Mouse (Mus musculus): ENCODE results near the gene Tbx19. TPM values are rescaled to one million over a fixed set of nuclear protein-coding genes. Genes with fewer than 3 reads are reported as not detected.

The Tbx19 gene
- not detected for total RNA-seq (2021)
- long read RNA-seq, experiment 1: 0 reads
- long read RNA-seq, experiment 2: 0 reads

DNA sequence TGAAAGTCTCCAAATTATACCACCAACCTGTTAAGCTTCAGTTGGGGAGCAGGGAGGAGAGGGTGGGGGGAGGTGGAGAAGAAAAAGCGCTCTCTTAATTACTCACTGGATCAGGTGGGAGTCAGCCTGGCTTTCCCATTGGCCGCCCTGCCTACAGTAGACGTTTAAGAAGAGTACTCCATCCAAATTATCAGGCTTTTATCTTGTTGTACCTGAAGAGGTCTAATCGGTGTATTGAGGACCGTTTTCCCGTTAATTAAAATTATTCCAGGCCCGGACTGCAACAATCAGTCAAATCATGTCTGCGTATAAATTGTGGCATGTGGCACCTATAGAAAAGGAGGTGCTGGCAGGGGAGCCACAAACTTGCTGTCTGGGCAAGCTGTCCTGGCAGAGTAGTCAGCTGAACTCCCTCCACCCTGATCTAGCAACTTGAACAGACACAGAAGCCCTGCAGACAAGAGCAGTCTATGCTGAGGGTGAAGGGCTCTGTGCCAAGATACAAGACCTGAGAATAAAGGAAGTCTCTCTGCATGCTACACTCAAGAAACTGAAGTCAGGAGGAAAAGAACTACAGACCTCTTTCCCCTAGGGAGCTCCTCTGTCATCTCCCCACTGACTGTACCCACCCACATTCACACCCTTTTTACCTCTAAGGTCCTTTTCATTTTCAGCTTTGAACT is at the start of gene Tbx19:
Gene Tbx19 (minus strand): TSS at position 51 of the 683 bp plus-strand sequence.
- DNase-seq (ENCODE audit: extremely low spot score in 1 of 2, low spot score in 2 of 2): no peak
- Histone ChIP-seq H3K4me3 (no peak within 1 kb of the TSS), H3K27ac (no peak within 1 kb of the TSS)
- intact Hi-C loops (cut with DNase I): no loop called here
- TF ChIP-seq CTCF (IDR thresholded peaks at IDR 0.05): no peak

DNA sequence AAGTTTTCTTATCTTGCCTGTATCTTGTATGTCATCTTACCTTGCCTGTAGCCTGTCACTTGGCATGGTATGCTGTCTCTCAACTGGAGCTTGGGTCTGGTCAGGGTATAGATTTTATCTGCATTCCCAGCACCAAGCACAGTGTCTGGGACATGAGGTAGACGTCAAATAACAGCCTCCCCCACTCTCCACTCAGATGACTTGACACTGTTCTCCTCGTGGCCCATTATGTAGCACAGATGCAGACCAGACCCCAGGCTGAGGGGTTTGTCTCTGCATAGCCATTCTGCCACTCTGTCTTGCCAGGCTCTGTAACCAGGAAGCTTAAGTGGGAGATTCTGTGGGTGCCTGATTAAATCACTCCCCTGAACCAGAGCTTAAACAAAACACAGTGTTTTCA is 45.0 kb upstream of the Tbx19 start:
- no peak for DNase-seq (ENCODE audit: extremely low spot score in 1 of 2, low spot score in 2 of 2)
- no peak for TF ChIP-seq CTCF (IDR thresholded peaks at IDR 0.05)
- H3K4me3 ChIP-seq: no peak overlapping the region
- intact Hi-C loops (cut with DNase I): no loop called here
- H3K27ac ChIP-seq: no peak overlapping the region

DNA sequence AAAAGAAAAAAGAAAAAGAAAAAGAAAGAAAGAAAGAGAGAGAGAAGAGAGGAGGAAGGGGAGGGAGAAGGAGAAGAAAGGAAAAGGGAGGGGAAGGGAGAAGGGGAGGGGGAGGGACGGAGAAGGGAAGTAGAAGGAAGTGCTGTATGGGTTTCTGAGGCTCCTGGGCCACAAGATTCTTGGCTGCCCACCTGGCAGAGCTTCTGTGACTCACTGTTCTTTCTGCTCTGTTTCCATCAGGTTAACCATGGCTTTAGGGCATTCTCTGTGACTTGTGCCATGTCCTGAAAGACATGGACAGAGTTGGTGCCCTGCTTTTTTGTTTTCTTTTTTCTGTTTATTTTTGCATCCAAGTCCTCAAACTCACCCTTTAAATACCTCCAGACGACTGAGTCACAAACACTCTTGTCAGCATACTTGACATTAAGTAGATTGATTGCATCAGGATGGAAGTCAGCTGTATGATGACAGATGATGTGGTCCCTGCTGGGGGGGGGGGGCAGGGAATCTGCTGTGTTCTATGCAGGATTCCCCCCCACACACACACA is 43.0 kb upstream of the Tbx19 start:
- DNase-seq (ENCODE audit: extremely low spot score in 1 of 2, low spot score in 2 of 2): no peak
- intact Hi-C loops (cut with DNase I): no loop called here

DNA sequence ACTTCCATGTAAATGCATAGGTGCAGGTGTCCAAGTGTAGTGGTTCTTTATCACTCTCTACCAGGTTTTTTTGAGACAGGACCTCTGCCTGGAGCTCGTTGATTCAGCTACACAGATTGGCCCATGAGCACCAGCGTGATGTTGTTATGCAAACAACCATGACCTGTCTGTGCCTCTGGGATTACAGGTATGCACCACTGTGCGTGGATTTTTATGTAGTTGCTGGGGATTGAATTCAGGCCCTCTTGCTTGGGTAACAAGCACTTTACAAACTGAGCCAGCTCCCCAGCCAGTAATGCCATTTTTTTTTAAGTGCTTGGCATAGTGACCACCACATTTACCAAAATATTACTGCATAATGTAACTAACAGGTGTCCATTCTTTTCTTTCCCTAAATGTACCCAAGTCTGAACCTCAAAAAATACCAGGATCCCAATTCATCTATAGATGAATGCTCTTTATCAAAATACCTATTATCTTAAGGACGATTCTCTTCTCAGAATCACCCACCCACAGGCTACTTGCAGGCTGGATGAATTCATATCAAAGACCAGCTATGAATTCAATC is 41.0 kb upstream of the Tbx19 start:
- DNase-seq (ENCODE audit: extremely low spot score in 1 of 2, low spot score in 2 of 2): no peak
- intact Hi-C loops (cut with DNase I): no loop called here
- TF ChIP-seq CTCF (IDR thresholded peaks at IDR 0.05): no peak
- Histone ChIP-seq H3K4me3 (no peak overlapping the region), H3K27ac (no peak overlapping the region)

More for the DNA sequence above, 43.0 kb upstream of the Tbx19 start:
- TF ChIP-seq CTCF (IDR thresholded peaks at IDR 0.05): no peak
- Histone ChIP-seq H3K4me3 (no peak overlapping the region), H3K27ac (no peak overlapping the region)

DNA sequence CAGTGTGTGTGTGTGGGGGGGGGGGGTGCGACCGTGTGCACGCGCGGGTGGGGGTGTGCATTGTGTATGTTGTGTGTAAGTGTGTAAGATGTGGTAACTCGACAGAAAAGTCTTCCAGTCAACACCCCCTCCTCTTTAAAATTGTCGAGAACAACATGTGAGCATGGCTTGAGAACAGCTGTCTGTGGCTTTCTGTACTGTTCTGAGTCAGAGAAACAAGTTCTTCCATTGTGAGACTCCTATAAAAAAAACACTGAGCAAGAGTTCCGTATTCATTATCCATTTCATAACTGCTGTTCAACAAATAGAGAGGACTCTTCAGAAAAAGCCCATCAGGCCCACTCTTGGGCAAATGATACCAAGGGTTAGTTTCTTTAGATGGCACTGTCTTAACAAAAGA is 40.2 kb upstream of the Tbx19 start:
- intact Hi-C loops (cut with DNase I): no loop called here
- H3K27ac ChIP-seq: no peak overlapping the region
- H3K4me3 ChIP-seq: no peak overlapping the region
- TF ChIP-seq CTCF (IDR thresholded peaks at IDR 0.05): no peak
- no peak for DNase-seq (ENCODE audit: extremely low spot score in 1 of 2, low spot score in 2 of 2)

DNA sequence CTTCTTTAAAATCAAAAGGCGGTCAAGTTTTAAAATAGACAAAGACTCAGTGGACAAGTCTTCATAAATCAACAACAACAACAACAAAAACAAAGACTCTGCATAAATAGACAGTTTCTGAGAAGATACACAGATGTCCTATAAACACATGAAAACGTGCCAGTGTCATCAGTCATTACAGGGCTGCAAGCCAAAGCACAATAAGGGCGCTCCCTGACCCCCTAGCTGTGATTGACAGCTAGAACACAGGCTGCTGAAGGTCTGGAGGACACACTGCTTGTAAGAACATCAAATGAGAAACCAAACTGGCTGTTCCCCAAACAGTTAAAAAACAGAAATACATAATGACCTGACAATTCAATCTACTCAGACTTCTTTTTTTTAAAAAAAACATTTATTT is 39.1 kb upstream of the Tbx19 start:
- intact Hi-C loops (cut with DNase I): no loop called here
- Histone ChIP-seq H3K4me3 (no peak overlapping the region), H3K27ac (no peak overlapping the region)
- no peak for DNase-seq (ENCODE audit: extremely low spot score in 1 of 2, low spot score in 2 of 2)
- TF ChIP-seq CTCF (IDR thresholded peaks at IDR 0.05): no peak

DNA sequence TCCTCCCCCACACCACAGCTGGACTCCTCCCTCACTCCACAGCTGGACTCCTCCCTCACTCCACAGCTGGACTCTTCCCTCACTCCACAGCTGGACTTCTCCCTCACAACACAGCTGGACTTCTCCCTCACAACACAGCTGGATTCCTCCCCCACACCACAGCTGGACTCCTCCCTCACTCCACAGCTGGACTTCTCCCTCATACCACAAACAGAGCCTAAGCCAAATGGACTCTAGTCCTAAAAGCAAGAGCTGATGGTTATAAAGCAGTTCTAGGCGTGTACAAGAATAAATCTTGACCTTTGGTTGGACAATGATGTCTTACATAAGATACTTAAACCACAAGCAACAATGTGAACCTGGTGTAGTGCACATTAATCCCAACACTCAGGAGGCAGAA is 38.4 kb upstream of the Tbx19 start:
- Histone ChIP-seq H3K4me3 (no peak overlapping the region), H3K27ac (no peak overlapping the region)
- no peak for DNase-seq (ENCODE audit: extremely low spot score in 1 of 2, low spot score in 2 of 2)
- TF ChIP-seq CTCF (IDR thresholded peaks at IDR 0.05): no peak
- intact Hi-C loops (cut with DNase I): no loop called here

DNA sequence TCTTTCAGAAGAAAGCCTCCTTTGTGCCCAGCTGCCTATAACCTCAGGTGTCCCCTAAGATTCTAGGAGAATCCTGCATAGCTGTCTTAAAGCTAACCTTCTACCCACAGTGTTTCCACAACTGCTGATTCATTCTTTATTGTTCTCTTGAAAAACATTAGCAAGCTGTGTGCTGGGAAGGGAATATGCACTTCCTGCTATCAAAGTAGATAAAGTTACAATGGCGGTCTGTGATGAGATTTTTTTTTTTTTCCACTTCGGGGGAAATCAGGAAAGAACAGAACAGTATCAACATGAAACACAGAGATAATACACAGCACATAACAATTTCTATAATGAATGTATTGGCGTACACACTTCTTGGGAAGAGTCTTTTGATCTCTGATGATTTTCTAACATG is 37.3 kb upstream of the Tbx19 start:
- H3K27ac ChIP-seq: no peak overlapping the region
- intact Hi-C loops (cut with DNase I): no loop called here
- no peak for TF ChIP-seq CTCF (IDR thresholded peaks at IDR 0.05)
- H3K4me3 ChIP-seq: no peak overlapping the region
- no peak for DNase-seq (ENCODE audit: extremely low spot score in 1 of 2, low spot score in 2 of 2)

DNA sequence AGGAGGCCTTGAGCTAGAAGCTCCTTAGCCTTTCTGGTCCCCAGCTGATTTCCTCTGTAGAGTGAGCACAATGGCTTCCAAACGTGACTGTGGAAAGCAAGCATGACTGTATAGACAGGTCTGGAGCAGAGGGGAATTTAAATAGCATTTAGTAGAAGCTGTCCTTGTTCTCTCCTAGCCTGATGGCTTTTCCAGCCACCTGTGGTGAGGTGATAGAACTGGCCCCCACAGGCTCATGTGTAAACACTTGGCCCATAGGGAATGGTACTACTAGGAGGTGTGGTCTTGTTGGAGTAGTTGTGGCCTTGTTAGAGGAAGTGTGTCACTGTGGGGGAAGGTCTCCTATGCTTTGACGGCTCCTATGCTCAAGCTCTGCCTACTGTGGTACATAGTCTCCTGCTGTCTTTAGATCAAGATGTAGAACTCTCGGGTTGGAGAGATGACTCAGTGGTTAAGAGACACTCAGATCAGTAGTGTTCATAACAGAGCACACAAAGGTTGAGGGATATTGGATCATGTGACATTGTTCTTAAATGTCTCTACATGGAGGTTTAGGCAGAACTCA is 34.9 kb upstream of the Tbx19 start:
- no peak for DNase-seq (ENCODE audit: extremely low spot score in 1 of 2, low spot score in 2 of 2)
- TF ChIP-seq CTCF (IDR thresholded peaks at IDR 0.05): no peak
- no peak overlapping the region for H3K27ac ChIP-seq
- H3K4me3 ChIP-seq: no peak overlapping the region
- intact Hi-C loops (cut with DNase I): loop anchor here (2.0 kb wide), 1 partner anchor 41 kb away; the partner anchor contains the start of gene Tiprl

DNA sequence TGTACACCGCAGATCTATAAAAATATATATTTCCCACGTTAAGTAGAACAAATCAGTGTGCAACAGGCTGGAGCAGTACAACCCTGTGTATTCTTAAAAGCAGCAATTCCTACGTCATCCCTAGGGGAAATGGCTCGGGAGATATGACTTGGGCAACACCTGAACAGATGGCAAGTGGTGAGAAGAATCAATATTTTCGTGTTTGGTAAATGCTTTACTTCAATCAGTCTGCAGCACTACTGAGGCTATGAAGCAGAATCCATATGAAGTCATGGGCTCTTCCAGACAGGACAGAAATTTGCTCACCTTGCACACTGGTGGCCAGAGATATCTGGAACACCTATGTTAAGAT is 34.1 kb upstream of the Tbx19 start:
- no peak for DNase-seq (ENCODE audit: extremely low spot score in 1 of 2, low spot score in 2 of 2)
- TF ChIP-seq CTCF (IDR thresholded peaks at IDR 0.05): no peak
- Histone ChIP-seq H3K27ac (peak overlapping the region; percentile 69), H3K4me3 (peak overlapping the region; percentile 65)
- intact Hi-C loops (cut with DNase I): loop anchor here (2.0 kb wide), 1 partner anchor 42 kb away; the partner anchor contains the start of gene Tiprl

DNA sequence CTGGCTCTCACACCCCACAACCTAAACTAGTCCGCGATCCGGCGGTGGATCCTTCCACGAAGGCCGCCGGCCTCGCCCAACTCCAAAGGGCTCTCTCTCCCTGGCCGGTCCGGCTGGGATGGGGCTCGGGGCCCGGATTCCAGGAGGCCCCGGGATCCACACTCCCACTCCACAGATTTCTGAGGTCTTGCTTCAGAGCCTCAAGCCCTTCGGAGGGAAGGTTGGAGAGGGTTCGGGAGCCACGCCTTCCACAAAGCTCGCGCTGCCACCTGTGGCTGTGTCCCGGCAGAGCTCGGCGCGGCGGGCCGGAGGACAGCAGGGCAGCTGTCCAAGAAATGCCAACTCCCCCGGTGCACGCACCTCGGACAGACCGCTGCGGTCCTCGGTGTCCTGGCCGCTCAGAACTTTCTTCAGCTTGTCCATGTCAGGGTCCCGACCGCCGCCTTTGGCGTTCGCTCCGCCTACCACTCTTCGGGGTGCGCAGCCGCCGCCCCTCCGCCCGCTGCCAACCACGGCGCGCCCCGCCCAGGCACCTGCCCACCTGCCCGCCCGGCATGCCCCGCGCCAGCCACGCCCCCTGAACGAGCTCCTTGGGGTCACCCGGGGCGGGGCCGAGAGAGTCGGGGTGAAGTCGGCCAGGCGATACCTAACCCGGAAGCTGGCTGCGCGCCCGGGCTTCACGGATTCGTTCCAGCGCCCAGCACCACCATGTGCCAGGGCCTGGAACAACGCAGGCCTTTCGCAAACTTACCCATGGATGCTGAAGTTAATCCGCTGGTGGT is 33.5 kb upstream of the Tbx19 start, which contains the start of gene Sft2d2:
Gene Sft2d2 (minus strand): TSS at position 559 of the 782 bp plus-strand sequence.
- Histone ChIP-seq H3K27ac (peak within 1 kb of the TSS; percentile 69), H3K4me3 (peak within 1 kb of the TSS; percentile 65)
- peak; percentile 75 to 80 for DNase-seq (ENCODE audit: extremely low spot score in 1 of 2, low spot score in 2 of 2)
- TF ChIP-seq CTCF (IDR thresholded peaks at IDR 0.05): peak; percentile 18
- intact Hi-C loops (cut with DNase I): loop anchor here (2.0 kb wide), 1 partner anchor 43 kb away; the partner anchor contains the start of gene Tiprl

Measured in left cerebral cortex, adult 2 months (tissue).